Mouse (Mus musculus) liver, embryonic 16.5 days (tissue): ENCODE data around the gene Fam160b1. TPM values are rescaled to one million over a fixed set of nuclear protein-coding genes. Genes with fewer than 3 reads are reported as not detected.

ENCODE experiments used
- ATAC-seq: fragments of 200-750 bp; cut with Nextera tagmentation; 2 replicates; pipeline ENCODE4 v1.8.0; 2017; ENCODE audit warnings: low read depth, mild to moderate bottlenecking, moderate number of reproducible peaks, moderate library complexity
- H3K27ac ChIP-seq: fragments of 300-500 bp; sonication (generic); 2 replicates; pipeline ENCODE4 v1.5.1; 2014; ENCODE audit warnings: mild to moderate bottlenecking, low read length
- H3K27me3 ChIP-seq: fragments of 300-500 bp; sonication (generic); 2 replicates; pipeline ENCODE4 v1.6.1; 2014; ENCODE audit warnings: low read depth, low read length, mixed read lengths; ENCODE audit not compliant: control insufficient read depth, insufficient read depth
- H3K36me3 ChIP-seq: fragments of 300-500 bp; sonication (generic); 2 replicates; pipeline ENCODE4 v1.6.1; 2014; ENCODE audit warnings: mild to moderate bottlenecking; ENCODE audit not compliant: control insufficient read depth, insufficient read depth
- H3K4me1 ChIP-seq: fragments of 300-500 bp; sonication (generic); 2 replicates; pipeline ENCODE4 v1.6.1; 2014; ENCODE audit warnings: low read depth, low read length, mixed read lengths; ENCODE audit not compliant: control insufficient read depth
- H3K4me2 ChIP-seq: fragments of 300-500 bp; sonication (generic); 2 replicates; pipeline ENCODE4 v1.6.1; 2014; ENCODE audit warnings: low read depth, low read length, mixed read lengths
- H3K4me3 ChIP-seq: fragments of 300-500 bp; sonication (generic); 2 replicates; pipeline ENCODE4 v1.5.1; 2014; ENCODE audit warnings: low read depth, mild to moderate bottlenecking, low read length
- H3K9ac ChIP-seq: fragments of 300-500 bp; sonication (generic); 2 replicates; pipeline ENCODE4 v1.6.1; 2014; ENCODE audit warnings: low read depth, low read length
- H3K9me3 ChIP-seq: fragments of 300-500 bp; sonication (generic); replicated peaks from 2 replicates; pipeline ENCODE4 v1.6.1; 2016; ENCODE audit warnings: low read length; ENCODE audit not compliant: control insufficient read depth
- WGBS: fragments of 180-500 bp; shearing (Covaris S2); extraction: QIAGEN DNeasy Blood & Tissue Kit; methylation state at CpG from one replicate; pipeline ENCODE4 v1.1.7; 2014; ENCODE audit not compliant: insufficient replicate concordance; 5-methylcytosine and 5-hydroxymethylcytosine counted together
- polyA plus RNA-seq: library from polyadenylated mRNA; unstranded; fragments of >200 nt; fragmentation: Nextera tagmentation; extraction: Ambion mirVana; gene quantifications from 2 replicates; pipeline ENCODE4 v1.2.1, GENCODE M21; 2015

The Fam160b1 gene
- polyA plus RNA-seq, 1 experiment from 2014 or later, result 7.2 TPM

- 70% methylated on average over 6 of the region's 6 CpGs for WGBS
- no peak overlapping the region for H3K9ac ChIP-seq
- ATAC-seq, result no peak
These were observed 73.5 kb downstream of the Fam160b1 start for GRCm38 (mm10) chr19:57434024-57434423.

DNA sequence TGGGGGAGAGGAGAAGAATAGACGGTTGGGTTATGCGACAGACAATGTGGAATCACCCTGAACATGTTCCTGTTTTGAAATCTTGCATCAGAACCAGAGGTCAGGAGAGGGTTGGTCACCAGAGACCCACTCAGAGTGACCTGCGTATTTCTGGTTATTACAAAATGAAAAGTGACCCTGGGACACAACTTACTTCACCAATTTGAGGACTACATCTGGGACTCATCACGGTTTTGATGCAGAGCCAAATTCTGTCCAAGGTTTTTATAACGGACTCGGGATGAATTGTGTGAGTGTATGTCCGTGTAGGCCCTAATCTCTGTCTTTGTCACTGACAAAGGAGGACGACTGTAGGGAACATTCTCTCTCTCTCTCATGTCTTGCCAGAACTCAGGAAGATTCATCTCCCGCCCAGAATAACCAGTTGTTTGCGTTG is 76.1 kb downstream of the Fam160b1 start:
- Histone ChIP-seq H3K27me3 (no peaks in the 10 kb centered on the region), H3K9me3 (no peaks in the 10 kb centered on the region), H3K4me2 (no peak overlapping the region), H3K4me3 (no peak overlapping the region), H3K9ac (no peak overlapping the region), H3K4me1 (no peaks in the 10 kb centered on the region), H3K27ac (no peak overlapping the region), H3K36me3 (no peaks in the 10 kb centered on the region)
- ATAC-seq, result no peak
- WGBS, result 62% methylated on average over 10 of the region's 10 CpGs

More at GRCm38 (mm10) chr19:57434024-57434423, 73.5 kb downstream of the Fam160b1 start:
- no peaks in the 10 kb centered on the region for H3K27me3 ChIP-seq
- no peak overlapping the region for H3K4me3 ChIP-seq
- no peaks in the 10 kb centered on the region for H3K9me3 ChIP-seq
- no peaks in the 10 kb centered on the region for H3K4me1 ChIP-seq
- no peaks in the 10 kb centered on the region for H3K36me3 ChIP-seq
- H3K4me2 ChIP-seq, result no peak overlapping the region
- no peak overlapping the region for H3K27ac ChIP-seq

- 69% methylated on average over 7 of the region's 7 CpGs for WGBS
- H3K27ac ChIP-seq, result no peak overlapping the region
- H3K36me3 ChIP-seq, result no peaks in the 10 kb centered on the region
- no peak overlapping the region for H3K9ac ChIP-seq
- no peaks in the 10 kb centered on the region for H3K9me3 ChIP-seq
- ATAC-seq, result no peak
- H3K4me2 ChIP-seq, result no peak overlapping the region
- no peaks in the 10 kb centered on the region for H3K4me1 ChIP-seq
- no peak overlapping the region for H3K4me3 ChIP-seq
- no peaks in the 10 kb centered on the region for H3K27me3 ChIP-seq
These were observed 76.6 kb downstream of the Fam160b1 start for GRCm38 (mm10) chr19:57437042-57437441.

Other genes with a start within 250 kb of the Fam160b1 start
- gene Ablim1, start 45.8 kb upstream of the Fam160b1 start, polyA plus RNA-seq, result 9.0 and 12.4 TPM in 2 replicates
- gene Trub1, start 92.2 kb downstream of the Fam160b1 start, polyA plus RNA-seq, result 7.3 and 8.7 TPM in 2 replicates